Mouse (Mus musculus) spleen, postnatal 4 days (tissue): ENCODE data around the gene Eva1a.

Source experiments
- DNase-seq, 2 experiments: peaks; one replicate each; pipeline ENCODE4 v3.0.0; 2022; ENCODE audit warnings: low spot score in 2 of 2

The Eva1a gene

GRCm38 (mm10) chr6:82066515-82067081 lies 25.8 kb downstream of the Eva1a start:
- DNase-seq = no peak

- DNase-seq = no peak
These were observed 29.6 kb downstream of the Eva1a start for GRCm38 (mm10) chr6:82070459-82070858.

DNA sequence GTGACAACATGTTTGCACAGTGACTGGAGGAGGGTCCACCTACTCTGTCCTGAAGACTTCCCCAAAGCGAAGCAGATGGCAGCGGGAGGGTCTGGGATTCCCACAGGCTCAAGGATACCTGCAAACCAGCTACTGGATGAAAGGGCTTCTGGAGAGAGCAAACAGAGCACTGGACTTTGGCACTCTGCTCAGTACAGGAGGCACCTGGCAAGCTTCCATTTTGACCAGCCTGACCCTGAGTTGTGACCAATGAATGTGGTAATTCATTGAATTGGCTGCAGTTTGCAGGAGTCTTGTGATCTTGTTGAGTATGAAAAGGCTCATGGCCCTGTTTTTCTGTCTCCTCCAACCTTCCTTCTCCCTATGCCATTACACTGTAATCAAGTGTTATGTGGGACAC lies 32.2 kb downstream of the Eva1a start:
- DNase-seq = no peak

DNA sequence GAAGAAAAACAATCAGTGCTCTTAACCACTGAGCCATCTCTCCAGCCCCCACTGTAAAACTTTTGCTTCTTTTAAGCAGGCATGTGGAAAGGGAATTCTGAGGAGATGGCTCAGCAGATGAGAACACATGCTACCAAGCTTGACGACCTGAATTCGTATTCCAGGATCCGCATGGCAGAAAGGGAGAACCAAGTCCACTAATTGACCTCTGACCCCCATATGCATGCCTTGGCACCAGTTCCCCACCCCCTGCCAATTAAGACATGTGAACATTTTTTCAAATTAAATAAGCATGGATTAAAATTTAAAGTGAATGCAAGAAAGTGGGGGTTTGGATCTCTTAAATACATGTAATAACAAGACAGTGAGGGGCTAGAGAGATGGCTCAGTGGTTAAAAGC lies 32.7 kb downstream of the Eva1a start:
- no peak for DNase-seq

GRCm38 (mm10) chr6:82076364-82076763 lies 35.5 kb downstream of the Eva1a start:
- DNase-seq = no peak

- DNase-seq = no peak
These were observed 38.0 kb downstream of the Eva1a start for GRCm38 (mm10) chr6:82078875-82079274.

DNA sequence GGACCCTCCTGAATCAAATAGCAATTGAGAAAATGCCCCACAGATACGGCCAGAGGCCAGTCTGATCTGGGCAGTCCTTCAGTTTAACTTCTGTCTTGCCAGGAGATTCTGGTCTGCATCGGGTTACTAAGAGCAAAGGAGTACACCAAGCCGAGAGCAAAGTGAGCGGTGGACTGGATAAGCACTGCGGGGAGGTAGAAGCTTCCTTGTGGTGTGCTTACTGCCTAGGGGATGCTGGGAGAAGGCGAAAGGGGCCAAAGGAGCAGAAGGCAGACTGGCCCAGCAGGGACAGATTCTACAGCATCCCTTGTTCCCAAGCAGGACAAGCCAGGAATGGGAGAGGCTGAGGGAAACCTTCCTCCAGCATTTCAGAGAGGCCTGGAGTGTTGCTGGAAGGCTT lies 42.8 kb downstream of the Eva1a start:
- no peak for DNase-seq

DNA sequence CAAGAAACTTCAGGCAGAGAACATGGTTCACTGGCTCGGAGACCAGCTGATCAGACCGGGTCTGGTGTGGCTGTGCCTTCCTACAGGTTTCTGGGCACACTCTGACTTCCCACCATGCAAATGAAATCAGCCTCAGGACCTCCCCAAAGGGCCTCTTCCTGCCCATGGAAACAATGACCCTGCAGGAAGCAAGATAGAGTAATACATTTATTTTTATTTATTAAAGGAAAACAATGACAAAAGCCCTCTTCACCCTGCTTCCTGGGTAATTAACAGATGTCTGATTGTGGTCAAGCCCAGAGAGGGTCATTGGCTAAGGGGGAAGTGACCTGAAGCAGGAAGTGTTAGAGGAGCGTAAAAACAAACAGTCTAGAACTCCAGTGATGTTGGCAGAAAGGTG lies 43.4 kb downstream of the Eva1a start:
- no peak for DNase-seq

GRCm38 (mm10) chr6:82085313-82085908 lies 44.6 kb downstream of the Eva1a start:
- DNase-seq = no peak

DNA sequence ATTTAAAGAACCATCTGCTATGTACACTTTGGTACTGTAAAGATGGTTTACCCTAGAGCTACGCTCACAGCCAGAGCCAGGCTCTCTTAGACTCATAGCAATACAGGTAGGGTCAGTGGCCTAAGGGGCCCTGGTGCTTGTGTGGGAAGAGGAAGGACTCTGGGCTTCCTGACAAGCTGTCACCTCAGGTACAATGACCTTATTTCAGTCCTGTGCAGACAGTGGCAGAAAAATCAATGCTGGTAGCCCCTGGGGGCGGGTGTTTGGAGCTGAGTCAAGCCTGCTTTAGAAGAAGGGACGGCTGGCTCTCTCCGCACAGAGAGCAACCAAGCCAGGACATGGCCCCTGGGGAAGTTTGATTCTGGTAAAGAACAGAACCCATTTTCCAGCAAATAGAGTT lies 47.3 kb downstream of the Eva1a start:
- DNase-seq = no peak

DNA sequence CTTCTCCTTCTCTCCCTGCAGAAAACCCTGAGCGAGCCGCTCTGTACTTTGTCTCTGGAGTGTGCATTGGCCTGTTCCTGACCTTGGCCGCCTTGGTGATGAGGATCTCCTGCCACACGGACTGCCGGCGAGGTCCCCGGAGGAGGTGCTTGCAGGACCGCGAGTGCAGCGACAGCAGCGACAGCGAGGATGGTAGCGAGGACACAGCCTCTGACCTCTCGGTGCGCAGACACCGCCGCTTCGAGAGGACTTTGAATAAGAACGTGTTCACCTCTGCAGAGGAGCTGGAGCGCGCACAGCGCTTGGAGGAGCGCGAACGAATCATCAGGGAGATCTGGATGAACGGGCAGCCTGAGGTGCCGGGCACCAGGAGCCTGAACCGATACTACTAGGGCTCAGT lies 50.9 kb downstream of the Eva1a start:
- DNase-seq = no peak

GRCm38 (mm10) chr6:82097705-82098104 lies 56.9 kb downstream of the Eva1a start:
- no peak for DNase-seq

DNA sequence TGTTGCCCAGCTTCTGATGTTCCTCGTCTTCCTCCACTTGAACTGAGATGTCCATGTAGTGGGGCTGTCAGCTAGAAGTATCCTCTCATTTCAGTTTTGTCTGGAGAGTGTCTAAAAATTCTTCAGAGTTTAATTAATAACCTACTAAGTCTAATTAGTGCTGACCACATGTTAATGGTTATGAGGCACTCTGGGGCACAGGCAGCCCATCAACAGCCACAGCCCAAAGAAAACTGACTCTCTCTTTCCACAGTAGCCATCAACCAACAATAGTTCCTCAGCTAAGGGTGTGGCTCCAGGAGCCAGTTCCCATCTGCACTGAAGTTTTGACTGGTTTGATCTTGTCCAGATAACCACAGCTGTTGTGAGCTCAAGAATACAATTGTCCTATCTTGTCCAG lies 57.6 kb downstream of the Eva1a start:
- DNase-seq = no peak

- DNase-seq = peak in 1 of 2 experiments; percentile 41
These were observed 69.6 kb downstream of the Eva1a start for GRCm38 (mm10) chr6:82110473-82110872.

- peak in 1 of 2 experiments; percentile 45 for DNase-seq
These were observed 70.3 kb downstream of the Eva1a start for GRCm38 (mm10) chr6:82111111-82111510.

DNA sequence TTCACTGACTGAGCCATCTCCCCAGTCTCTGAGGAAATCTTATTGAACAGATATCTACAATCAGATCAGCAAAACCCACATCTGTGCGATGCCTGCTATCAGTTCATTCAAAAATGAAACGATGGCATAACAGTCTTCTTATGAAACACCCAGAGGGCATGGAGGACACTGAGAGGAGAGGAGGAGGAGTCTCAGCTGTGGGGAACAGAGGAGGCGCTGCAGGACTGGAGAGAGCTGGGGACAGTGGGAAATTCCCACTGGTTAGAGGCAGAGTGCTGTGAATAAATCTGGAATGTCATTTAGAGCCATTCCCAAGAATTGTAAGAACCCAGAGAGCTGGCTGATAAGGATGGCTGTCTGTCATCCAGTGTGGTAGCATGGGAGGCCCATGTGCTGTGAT lies 70.7 kb downstream of the Eva1a start:
- DNase-seq = peak in 1 of 2 experiments; percentile 36

DNA sequence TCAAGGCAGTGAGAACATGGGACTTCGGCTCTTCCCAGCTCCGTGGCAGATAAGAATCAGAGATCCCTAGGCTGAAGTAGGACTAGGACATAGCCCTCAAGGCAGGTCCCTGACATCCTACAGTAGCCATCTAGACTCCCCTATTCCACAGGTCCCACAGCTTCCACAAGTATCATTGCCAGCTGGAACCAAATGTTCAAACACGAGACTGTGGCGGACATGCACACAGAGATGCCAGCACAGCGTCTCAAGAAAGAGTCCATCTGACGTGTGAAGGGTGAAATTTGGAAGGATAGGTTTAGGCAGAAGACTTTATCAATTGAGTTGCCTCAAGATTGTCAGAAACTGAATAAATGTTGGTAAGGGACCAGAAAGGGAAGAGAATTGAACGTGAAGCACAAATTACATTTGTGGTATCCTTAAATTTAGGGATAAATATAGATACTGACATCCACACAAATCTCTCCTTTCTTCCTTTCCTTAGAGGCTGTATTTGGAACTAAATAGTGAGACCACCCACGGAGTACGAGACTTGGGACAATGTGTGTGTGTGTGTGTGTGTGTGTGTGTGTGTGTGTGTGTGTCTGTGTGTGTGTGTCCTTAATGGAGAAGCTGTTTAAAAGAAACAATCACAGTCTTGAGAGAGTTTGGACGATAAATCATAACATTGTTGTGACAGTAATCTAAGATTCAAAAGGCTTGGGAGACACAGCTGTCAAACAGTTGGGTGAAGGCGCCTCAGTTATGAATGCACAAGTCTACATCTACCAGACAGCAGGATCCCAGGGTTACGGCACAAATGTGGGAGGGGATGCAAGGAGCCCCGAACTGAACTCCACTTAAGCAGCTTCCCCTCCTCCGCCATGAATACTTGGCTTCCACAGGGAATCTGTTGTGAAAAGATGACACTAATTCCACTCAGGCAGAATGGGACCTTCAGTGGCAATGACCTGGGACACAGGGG lies 71.6 kb downstream of the Eva1a start:
- peak in 1 of 2 experiments; percentile 12 for DNase-seq

- no peak for DNase-seq
These were observed 74.6 kb downstream of the Eva1a start for GRCm38 (mm10) chr6:82115335-82115965.

DNA sequence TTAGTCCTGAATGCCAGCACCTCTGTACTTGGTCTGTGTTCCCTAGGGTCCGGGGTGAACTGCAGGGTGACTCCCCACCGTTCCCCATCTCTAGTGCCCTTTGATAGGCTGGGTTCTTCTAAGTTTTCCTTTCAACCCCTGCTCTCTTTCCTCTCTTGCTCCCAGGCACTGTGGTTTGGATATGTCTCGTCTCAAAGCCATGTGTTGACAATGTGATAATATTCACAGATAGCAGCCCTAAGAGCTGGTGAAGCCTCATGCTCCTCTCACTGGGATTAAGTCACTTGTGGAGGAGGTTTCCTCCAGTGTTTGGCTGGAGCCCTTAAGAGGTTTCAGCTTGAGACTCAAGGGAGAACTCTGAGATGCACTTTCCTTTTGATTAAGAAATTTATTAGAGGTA lies 75.3 kb downstream of the Eva1a start:
- peak in 1 of 2 experiments; percentile 46 for DNase-seq

GRCm38 (mm10) chr6:82117871-82118270 lies 77.0 kb downstream of the Eva1a start:
- DNase-seq = peak in 1 of 2 experiments; percentile 35

DNA sequence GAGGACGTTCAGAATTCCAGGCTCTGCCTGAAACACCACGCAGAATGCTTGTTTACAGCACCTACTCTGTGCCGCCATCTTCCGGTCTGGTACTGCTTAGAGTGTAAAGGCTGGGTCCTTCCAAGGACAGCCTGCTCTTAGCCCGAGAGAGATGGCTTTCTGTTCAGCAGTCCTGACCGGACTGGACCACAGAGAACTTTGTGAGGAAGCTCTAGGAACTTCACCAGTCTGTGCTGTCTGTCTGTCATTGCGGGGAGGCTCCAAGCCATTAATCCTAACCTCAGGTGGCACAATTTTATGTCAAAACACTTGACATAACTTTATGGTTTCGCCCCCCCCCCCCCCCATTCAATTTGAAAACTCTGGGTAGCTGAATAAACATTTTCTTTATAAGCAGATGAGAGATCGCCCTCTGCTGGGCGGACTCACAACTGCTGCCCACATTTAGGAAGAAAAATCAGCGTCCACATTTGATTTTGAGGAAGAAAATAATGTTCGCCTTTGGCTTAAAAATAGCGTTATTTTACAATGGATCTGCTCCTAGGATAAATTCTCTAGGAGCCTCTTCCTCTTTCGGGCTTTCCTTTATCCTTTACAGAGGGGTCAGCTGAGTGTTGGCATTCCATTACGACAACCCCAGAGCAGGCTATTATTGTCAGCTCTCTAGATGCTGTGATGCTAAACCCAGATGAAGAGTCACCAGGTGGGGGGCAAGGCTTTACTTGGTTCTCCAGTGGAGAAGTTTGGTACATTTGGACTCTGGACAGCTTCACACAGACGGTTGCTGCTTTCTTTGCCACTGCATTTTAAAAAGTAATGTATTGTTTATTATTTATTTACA lies 78.7 kb downstream of the Eva1a start:
- DNase-seq = peak in 1 of 2 experiments; percentile 54
